Mouse (Mus musculus) bone marrow, adult 2 months (tissue): Measurements from ENCODE around the gene Hk2. TPM values are rescaled to one million over a fixed set of nuclear protein-coding genes. Genes with fewer than 3 reads are reported as not detected.

Experiments
- H3K27ac ChIP-seq: fragments of 200-500 bp; 2 replicates; pipeline ENCODE4 v1.5.1; 2012; ENCODE audit warnings: low read depth, mild to moderate bottlenecking, control low read depth, inconsistent platforms, low read length; ENCODE audit not compliant: control insufficient read depth, poor library complexity, insufficient read depth
- H3K4me1 ChIP-seq: fragments of 200-500 bp; 2 replicates; pipeline ENCODE4 v1.6.1; 2011; ENCODE audit warnings: low read length; ENCODE audit not compliant: control insufficient read depth, insufficient read depth
- H3K4me3 ChIP-seq: fragments of 200-500 bp; replicated peaks from 2 replicates; pipeline ENCODE3; 2011; ENCODE audit warnings: mild to moderate bottlenecking, low read depth, low read length, control low read depth; ENCODE audit not compliant: control insufficient read depth
- CTCF ChIP-seq: fragments of 200-500 bp; IDR thresholded peaks from 2 replicates; pipeline ENCODE4 v1.5.1; 2011; ENCODE audit warnings: low read length, control low read depth; ENCODE audit not compliant: control insufficient read depth, insufficient read depth
- POLR2A ChIP-seq: fragments of 200-500 bp; IDR thresholded peaks from 2 replicates; pipeline ENCODE4 v1.6.1; 2011; ENCODE audit warnings: low read depth, mild to moderate bottlenecking, control low read depth, low read length, borderline replicate concordance; ENCODE audit not compliant: control insufficient read depth
- whole genome bisulfite sequencing: fragments of 180-500 bp; shearing (Covaris S2); methylation state at CpG from one replicate; pipeline ENCODE4 v1.1.7; 2018; 5-methylcytosine and 5-hydroxymethylcytosine counted together
- polyA plus RNA-seq: library from polyadenylated mRNA; stranded (reverse); fragments of >200 nt; gene quantifications from 2 replicates; pipeline ENCODE4 v1.2.4, GENCODE M21; 2011; ENCODE audit warnings: low replicate concordance; ENCODE audit not compliant: missing spikeins, insufficient read depth, insufficient read length

Hk2 gene
- 6.8 and 33.9 TPM in 2 replicates for polyA plus RNA-seq

- Histone ChIP-seq H3K4me1 (peaks cover 5% of the 10 kb centered on the region; the same call in 1 of the 2 replicates), H3K4me3 (peak within 1 kb of the TSS; percentile 83), H3K27ac (peak within 1 kb of the TSS; percentile 73)
- TF ChIP-seq POLR2A (peak; percentile 75), CTCF (no peak)
- under 1% methylated on average over 39 of the region's 39 CpGs for WGBS
These were observed at the start of gene Hk2 for GRCm38 (mm10) chr6:82774321-82774764. Gene Hk2, minus strand, starts transcription at chr6:82774454.

- Histone ChIP-seq H3K4me1 (peaks cover 7% of the 10 kb centered on the region), H3K4me3 (peak overlapping the region; percentile 17), H3K27ac (peak overlapping the region; percentile 72)
- WGBS, result 21% methylated on average over 4 of the region's 4 CpGs
- TF ChIP-seq CTCF (no peak), POLR2A (no peak)
These were observed 47.6 kb upstream of the Hk2 start for GRCm38 (mm10) chr6:82821758-82822253.

GRCm38 (mm10) chr6:82820716-82821115 is 46.5 kb upstream of the Hk2 start:
- no peak overlapping the region for H3K27ac ChIP-seq
- H3K4me1 ChIP-seq, result peaks cover 7% of the 10 kb centered on the region
- WGBS, result 63% methylated on average over 3 of the region's 3 CpGs
- H3K4me3 ChIP-seq, result no peak overlapping the region
- TF ChIP-seq CTCF (no peak), POLR2A (no peak)

GRCm38 (mm10) chr6:82814821-82815220 is 40.6 kb upstream of the Hk2 start:
- 16% methylated on average over 4 of the region's 4 CpGs for WGBS
- Histone ChIP-seq H3K4me1 (no peaks in the 10 kb centered on the region; the same call in 1 of the 2 replicates), H3K4me3 (no peak overlapping the region), H3K27ac (no peak overlapping the region)
- no peak for TF ChIP-seq CTCF
- no peak for TF ChIP-seq POLR2A

- Histone ChIP-seq H3K4me3 (no peak overlapping the region), H3K27ac (no peak overlapping the region), H3K4me1 (peaks cover 5% of the 10 kb centered on the region; the same call in 1 of the 2 replicates)
- WGBS, result 80% methylated on average over 7 of the region's 7 CpGs
- TF ChIP-seq POLR2A, result no peak
- TF ChIP-seq CTCF, result no peak
These were observed 33.9 kb upstream of the Hk2 start for GRCm38 (mm10) chr6:82807984-82808700.

- H3K4me1 ChIP-seq, result peaks cover 5% of the 10 kb centered on the region; the same call in 1 of the 2 replicates
- WGBS, result 70% methylated on average over 3 of the region's 3 CpGs
- H3K27ac ChIP-seq, result 0 out of 2 replicates have a peak overlapping the region, but pooled peaks have one; percentile 4
- H3K4me3 ChIP-seq, result no peak overlapping the region
- TF ChIP-seq CTCF, result no peak
- TF ChIP-seq POLR2A, result no peak
These were observed 32.7 kb upstream of the Hk2 start for GRCm38 (mm10) chr6:82806971-82807370.

- no peak overlapping the region for H3K4me3 ChIP-seq
- no peak for TF ChIP-seq POLR2A
- TF ChIP-seq CTCF, result no peak
- WGBS, result 79% methylated on average over 6 of the region's 6 CpGs
- no peak overlapping the region for H3K27ac ChIP-seq
- H3K4me1 ChIP-seq, result peaks cover 5% of the 10 kb centered on the region; the same call in 1 of the 2 replicates
These were observed 32.2 kb upstream of the Hk2 start for GRCm38 (mm10) chr6:82806503-82806902.

- Histone ChIP-seq H3K4me1 (peaks cover 5% of the 10 kb centered on the region; the same call in 1 of the 2 replicates), H3K4me3 (no peak overlapping the region), H3K27ac (peak overlapping the region; percentile 16; the same call in 1 of the 2 replicates)
- TF ChIP-seq POLR2A (no peak), CTCF (no peak)
- WGBS, result 42% methylated on average over 3 of the region's 3 CpGs
These were observed 31.6 kb upstream of the Hk2 start for GRCm38 (mm10) chr6:82805894-82806293.
